Mouse (Mus musculus): ENCODE measurements at regions not wholly inside any gene's neighbourhood (a gene's known extent, or its start where the extent isn't known, plus 50 kb on each side); places are given as distances from the start of the nearest gene placed in this dataset.

GRCm38 (mm10) chr14:46610926-46611325 is 149.4 kb upstream of the Cdkn3 start:
- Histone ChIP-seq H3K9ac (ENCODE audit: low read length) (no peak overlapping the region), H3K27ac (ENCODE audit: low read depth, low read length) (no peak overlapping the region), H3K27me3 (ENCODE audit: control insufficient read depth, insufficient read depth, low read length) (no peaks in the 10 kb centered on the region), H3K4me3 (ENCODE audit: low read depth, low read length) (no peak overlapping the region), H3K4me1 (ENCODE audit: control insufficient read depth, insufficient read depth, low read length) (no peaks in the 10 kb centered on the region), H3K36me3 (ENCODE audit: control insufficient read depth, insufficient read depth, low read length) (no peaks in the 10 kb centered on the region), H3K4me2 (ENCODE audit: low read depth) (no peak overlapping the region), H3K9me3 (ENCODE audit: control insufficient read depth, low read length) (no peaks in the 10 kb centered on the region)
- no peak for ATAC-seq (ENCODE audit: insufficient read depth, low FRiP score, low TSS enrichment)
- no peak for DNase-seq (ENCODE audit: low spot score)
- 82% methylated on average over 5 of the region's 5 CpGs for WGBS

DNA sequence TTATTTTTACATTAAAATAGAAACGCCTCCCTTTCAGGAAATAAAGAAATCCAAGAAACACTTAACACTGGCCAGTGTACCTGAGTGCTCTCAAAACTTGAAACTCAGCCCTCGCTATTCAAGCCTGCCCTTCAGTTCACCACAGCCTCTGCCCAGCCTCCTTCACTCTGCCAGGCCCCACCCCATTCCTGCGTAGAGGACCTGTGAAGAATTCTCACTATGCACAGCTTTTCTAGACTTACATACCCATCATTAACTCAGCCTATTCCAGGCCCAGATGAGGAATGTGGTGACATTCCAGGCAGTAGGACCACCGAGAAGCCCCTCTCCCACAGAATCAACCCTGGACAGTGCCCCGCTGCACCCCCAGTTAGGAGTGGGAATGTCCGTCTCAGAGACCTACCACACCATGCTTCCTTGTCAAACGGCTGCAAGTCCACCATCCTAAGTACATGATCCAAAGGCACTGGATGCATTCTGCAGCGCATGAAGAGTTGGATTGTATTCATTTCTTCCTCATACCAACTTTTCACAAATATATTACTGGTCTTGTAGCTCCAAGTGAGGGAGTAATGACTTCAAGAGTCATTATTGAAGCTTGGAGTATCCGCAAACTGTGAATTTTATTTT is 150.0 kb upstream of the Cdkn3 start:
- Histone ChIP-seq H3K4me2 (ENCODE audit: low read depth) (no peak overlapping the region), H3K27me3 (ENCODE audit: control insufficient read depth, insufficient read depth, low read length) (no peaks in the 10 kb centered on the region), H3K4me1 (ENCODE audit: control insufficient read depth, insufficient read depth, low read length) (peaks cover 2% of the 10 kb centered on the region; the same call in 1 of the 2 replicates), H3K9me3 (ENCODE audit: control insufficient read depth, low read length) (no peaks in the 10 kb centered on the region), H3K36me3 (ENCODE audit: control insufficient read depth, insufficient read depth, low read length) (no peaks in the 10 kb centered on the region), H3K9ac (ENCODE audit: low read length) (no peak overlapping the region), H3K4me3 (ENCODE audit: low read depth, low read length) (no peak overlapping the region), H3K27ac (ENCODE audit: low read depth, low read length) (no peak overlapping the region)
- DNase-seq (ENCODE audit: low spot score), result no peak
- 85% methylated on average over 9 of the region's 9 CpGs for WGBS
- no peak for ATAC-seq (ENCODE audit: insufficient read depth, low FRiP score, low TSS enrichment)

DNA sequence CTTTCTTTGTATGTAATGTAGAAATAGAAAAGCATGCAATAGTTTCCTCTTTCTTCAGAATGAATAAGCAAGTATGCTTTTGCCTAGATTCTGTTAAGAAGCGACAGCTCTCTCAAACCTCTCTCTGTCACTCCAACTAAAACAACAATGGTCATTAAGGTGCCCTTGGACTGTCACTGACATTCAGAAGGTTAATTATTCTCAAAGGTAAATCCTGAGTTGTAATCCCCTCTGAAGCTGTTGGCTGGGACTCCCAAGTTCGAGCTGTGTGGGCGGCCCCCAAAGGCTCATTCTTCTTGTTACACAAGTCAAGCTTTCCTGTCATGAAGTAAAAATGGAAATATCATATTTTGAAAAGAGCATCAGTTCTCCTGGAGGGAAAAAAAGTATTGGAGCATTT is 153.6 kb upstream of the Cdkn3 start:
- H3K36me3 ChIP-seq (ENCODE audit: control insufficient read depth, insufficient read depth, low read length), result no peaks in the 10 kb centered on the region
- H3K9ac ChIP-seq (ENCODE audit: low read length), result no peak overlapping the region
- no peak for DNase-seq (ENCODE audit: low spot score)
- H3K4me3 ChIP-seq (ENCODE audit: low read depth, low read length), result no peak overlapping the region
- H3K9me3 ChIP-seq (ENCODE audit: control insufficient read depth, low read length), result no peaks in the 10 kb centered on the region
- WGBS, result 79% methylated on average over 3 of the region's 3 CpGs
- no peak overlapping the region for H3K4me2 ChIP-seq (ENCODE audit: low read depth)
- no peaks in the 10 kb centered on the region for H3K27me3 ChIP-seq (ENCODE audit: control insufficient read depth, insufficient read depth, low read length)
- ATAC-seq (ENCODE audit: insufficient read depth, low FRiP score, low TSS enrichment), result no peak
- peaks cover 12% of the 10 kb centered on the region for H3K4me1 ChIP-seq (ENCODE audit: control insufficient read depth, insufficient read depth, low read length)
- H3K27ac ChIP-seq (ENCODE audit: low read depth, low read length), result no peak overlapping the region

- no peak overlapping the region for H3K9ac ChIP-seq (ENCODE audit: low read length)
- no peak overlapping the region for H3K4me3 ChIP-seq (ENCODE audit: low read depth, low read length)
- 39% methylated on average over 9 of the region's 9 CpGs for WGBS
- no peaks in the 10 kb centered on the region for H3K36me3 ChIP-seq (ENCODE audit: control insufficient read depth, insufficient read depth, low read length)
- no peak overlapping the region for H3K4me2 ChIP-seq (ENCODE audit: low read depth)
- H3K27me3 ChIP-seq (ENCODE audit: control insufficient read depth, insufficient read depth, low read length), result no peaks in the 10 kb centered on the region
- H3K27ac ChIP-seq (ENCODE audit: low read depth, low read length), result no peak overlapping the region
- no peaks in the 10 kb centered on the region for H3K9me3 ChIP-seq (ENCODE audit: control insufficient read depth, low read length)
- peaks cover 12% of the 10 kb centered on the region for H3K4me1 ChIP-seq (ENCODE audit: control insufficient read depth, insufficient read depth, low read length)
- DNase-seq (ENCODE audit: low spot score), result no peak
- ATAC-seq (ENCODE audit: insufficient read depth, low FRiP score, low TSS enrichment), result no peak
Measured at GRCm38 (mm10) chr14:46606037-46606436, 154.3 kb upstream of the Cdkn3 start.

DNA sequence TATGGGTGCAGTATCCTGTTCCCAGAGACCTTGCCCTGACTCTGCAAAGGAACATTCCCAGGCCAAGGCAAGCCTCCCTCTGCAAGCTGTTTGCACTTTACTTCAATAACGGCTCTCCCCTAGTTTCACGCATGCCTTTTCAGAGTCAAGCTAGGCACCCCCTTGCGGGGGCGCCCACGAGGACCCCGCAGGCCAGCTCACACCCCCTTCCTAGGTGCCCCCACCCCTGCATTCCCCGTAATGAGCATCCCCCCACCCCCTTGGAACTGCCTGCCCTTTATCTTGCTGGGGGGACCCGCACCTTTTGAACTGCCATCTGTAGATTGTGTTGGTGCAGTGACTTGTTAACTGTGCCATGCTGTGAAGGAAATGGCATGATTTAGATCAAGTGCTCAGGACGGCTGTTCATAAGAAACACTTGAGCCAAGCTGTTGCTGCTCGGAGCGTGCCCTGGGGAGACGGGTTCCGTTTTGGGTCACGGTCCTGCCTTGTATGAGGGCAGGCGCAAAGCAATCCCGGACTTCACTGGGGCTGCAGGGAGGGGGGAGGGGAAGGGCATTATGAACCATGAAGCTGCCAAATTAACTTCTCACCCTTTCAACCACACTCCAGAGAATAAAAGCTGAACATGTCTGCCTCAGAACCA is 155.3 kb upstream of the Cdkn3 start:
- DNase-seq (ENCODE audit: low spot score) (peak; percentile 71), ATAC-seq (ENCODE audit: insufficient read depth, low FRiP score, low TSS enrichment) (peak; percentile 82; the same call in 1 of the 2 replicates)
- Histone ChIP-seq H3K27me3 (ENCODE audit: control insufficient read depth, insufficient read depth, low read length) (no peaks in the 10 kb centered on the region), H3K9me3 (ENCODE audit: control insufficient read depth, low read length) (no peaks in the 10 kb centered on the region), H3K36me3 (ENCODE audit: control insufficient read depth, insufficient read depth, low read length) (no peaks in the 10 kb centered on the region), H3K4me2 (ENCODE audit: low read depth) (peak overlapping the region; percentile 26), H3K4me3 (ENCODE audit: low read depth, low read length) (no peak overlapping the region), H3K4me1 (ENCODE audit: control insufficient read depth, insufficient read depth, low read length) (peaks cover 12% of the 10 kb centered on the region), H3K9ac (ENCODE audit: low read length) (no peak overlapping the region), H3K27ac (ENCODE audit: low read depth, low read length) (no peak overlapping the region)
- WGBS, result 5% methylated on average over 16 of the region's 16 CpGs

GRCm38 (mm10) chr14:46604156-46604885 is 156.0 kb upstream of the Cdkn3 start:
- Histone ChIP-seq H3K4me2 (ENCODE audit: low read depth) (no peak overlapping the region), H3K27ac (ENCODE audit: low read depth, low read length) (no peak overlapping the region), H3K36me3 (ENCODE audit: control insufficient read depth, insufficient read depth, low read length) (no peaks in the 10 kb centered on the region), H3K4me1 (ENCODE audit: control insufficient read depth, insufficient read depth, low read length) (peaks cover 12% of the 10 kb centered on the region), H3K9me3 (ENCODE audit: control insufficient read depth, low read length) (no peaks in the 10 kb centered on the region), H3K4me3 (ENCODE audit: low read depth, low read length) (no peak overlapping the region), H3K9ac (ENCODE audit: low read length) (no peak overlapping the region), H3K27me3 (ENCODE audit: control insufficient read depth, insufficient read depth, low read length) (no peaks in the 10 kb centered on the region)
- ATAC-seq (ENCODE audit: insufficient read depth, low FRiP score, low TSS enrichment) (no peak), DNase-seq (ENCODE audit: low spot score) (no peak)
- WGBS, result 64% methylated on average over 14 of the region's 14 CpGs

GRCm38 (mm10) chr14:46596696-46597359 is 163.5 kb upstream of the Cdkn3 start:
- no peak overlapping the region for H3K9ac ChIP-seq (ENCODE audit: low read length)
- no peak for DNase-seq (ENCODE audit: low spot score)
- H3K4me3 ChIP-seq (ENCODE audit: low read depth, low read length), result no peak overlapping the region
- H3K27me3 ChIP-seq (ENCODE audit: control insufficient read depth, insufficient read depth, low read length), result no peaks in the 10 kb centered on the region
- no peaks in the 10 kb centered on the region for H3K9me3 ChIP-seq (ENCODE audit: control insufficient read depth, low read length)
- no peak overlapping the region for H3K27ac ChIP-seq (ENCODE audit: low read depth, low read length)
- WGBS, result 90% methylated on average over 7 of the region's 7 CpGs
- no peaks in the 10 kb centered on the region for H3K36me3 ChIP-seq (ENCODE audit: control insufficient read depth, insufficient read depth, low read length)
- ATAC-seq (ENCODE audit: insufficient read depth, low FRiP score, low TSS enrichment), result no peak
- no peaks in the 10 kb centered on the region for H3K4me1 ChIP-seq (ENCODE audit: control insufficient read depth, insufficient read depth, low read length)
- H3K4me2 ChIP-seq (ENCODE audit: low read depth), result no peak overlapping the region

DNA sequence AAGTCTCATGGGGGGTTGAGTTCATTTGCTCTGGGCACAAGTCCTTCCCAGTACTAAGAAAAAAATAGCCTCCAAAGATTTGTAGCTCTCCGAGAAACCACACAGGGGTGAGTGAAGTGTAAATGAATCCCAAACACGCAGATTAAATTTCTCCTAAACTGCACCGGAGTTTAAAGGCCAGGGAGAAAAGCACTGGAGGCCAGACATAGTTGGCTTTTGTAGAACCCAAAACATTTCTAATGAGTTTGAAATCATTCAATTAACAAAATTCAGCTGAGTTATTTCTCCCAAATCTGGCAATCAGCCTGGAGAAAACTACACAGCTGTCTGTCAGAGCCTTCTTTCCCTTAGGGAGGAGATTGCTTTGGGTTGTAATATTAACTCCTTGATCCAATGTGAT is 166.2 kb upstream of the Cdkn3 start:
- H3K4me3 ChIP-seq (ENCODE audit: low read depth, low read length), result no peak overlapping the region
- no peaks in the 10 kb centered on the region for H3K9me3 ChIP-seq (ENCODE audit: control insufficient read depth, low read length)
- H3K9ac ChIP-seq (ENCODE audit: low read length), result no peak overlapping the region
- H3K27me3 ChIP-seq (ENCODE audit: control insufficient read depth, insufficient read depth, low read length), result no peaks in the 10 kb centered on the region
- no peak overlapping the region for H3K4me2 ChIP-seq (ENCODE audit: low read depth)
- H3K36me3 ChIP-seq (ENCODE audit: control insufficient read depth, insufficient read depth, low read length), result no peaks in the 10 kb centered on the region
- H3K4me1 ChIP-seq (ENCODE audit: control insufficient read depth, insufficient read depth, low read length), result no peaks in the 10 kb centered on the region
- DNase-seq (ENCODE audit: low spot score), result no peak
- 66% methylated on average over 3 of the region's 3 CpGs for WGBS
- no peak for ATAC-seq (ENCODE audit: insufficient read depth, low FRiP score, low TSS enrichment)
- no peak overlapping the region for H3K27ac ChIP-seq (ENCODE audit: low read depth, low read length)

All from neural tube, embryonic 11.5 days (tissue).